Mouse (Mus musculus) CD4-positive helper T cell, adult 2 months (primary cell): Measurements from ENCODE around the gene Krt36.

ENCODE experiments used
- DNase-seq: peaks from one replicate; pipeline ENCODE4 v3.0.0-alpha.2; 2012; ENCODE audit warnings: low read depth, missing footprints, low spot score

Gene Krt36

DNA sequence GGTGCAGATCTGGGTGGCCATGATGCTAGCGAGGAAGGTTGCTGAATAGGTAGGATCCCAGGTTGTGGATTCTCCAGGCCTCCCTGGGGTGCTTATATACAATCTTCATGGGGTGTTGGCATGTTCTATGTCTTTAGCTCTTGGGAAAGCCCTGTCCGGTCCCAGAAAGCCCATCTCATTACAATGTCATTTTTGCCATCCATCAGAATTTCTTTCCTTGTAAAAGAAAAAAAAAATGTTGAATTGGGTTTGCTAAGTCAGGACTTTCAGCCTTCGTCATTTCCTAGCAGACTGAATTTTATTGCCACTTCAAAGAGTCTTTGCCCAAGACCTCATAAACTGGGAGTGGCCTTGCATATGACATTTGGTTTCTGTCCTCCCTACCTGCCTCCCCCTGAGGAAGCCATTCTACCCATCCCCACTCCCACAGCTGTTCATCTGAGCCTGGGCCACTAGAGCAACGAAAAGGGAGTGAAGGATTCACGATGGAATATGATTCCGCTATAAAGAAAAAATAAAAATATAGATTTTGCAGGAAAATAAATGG is at the start of gene Krt36:
TSS of gene Krt36 (minus strand) at position 51 of the 547 bp plus-strand sequence.
- no peak for DNase-seq

DNA sequence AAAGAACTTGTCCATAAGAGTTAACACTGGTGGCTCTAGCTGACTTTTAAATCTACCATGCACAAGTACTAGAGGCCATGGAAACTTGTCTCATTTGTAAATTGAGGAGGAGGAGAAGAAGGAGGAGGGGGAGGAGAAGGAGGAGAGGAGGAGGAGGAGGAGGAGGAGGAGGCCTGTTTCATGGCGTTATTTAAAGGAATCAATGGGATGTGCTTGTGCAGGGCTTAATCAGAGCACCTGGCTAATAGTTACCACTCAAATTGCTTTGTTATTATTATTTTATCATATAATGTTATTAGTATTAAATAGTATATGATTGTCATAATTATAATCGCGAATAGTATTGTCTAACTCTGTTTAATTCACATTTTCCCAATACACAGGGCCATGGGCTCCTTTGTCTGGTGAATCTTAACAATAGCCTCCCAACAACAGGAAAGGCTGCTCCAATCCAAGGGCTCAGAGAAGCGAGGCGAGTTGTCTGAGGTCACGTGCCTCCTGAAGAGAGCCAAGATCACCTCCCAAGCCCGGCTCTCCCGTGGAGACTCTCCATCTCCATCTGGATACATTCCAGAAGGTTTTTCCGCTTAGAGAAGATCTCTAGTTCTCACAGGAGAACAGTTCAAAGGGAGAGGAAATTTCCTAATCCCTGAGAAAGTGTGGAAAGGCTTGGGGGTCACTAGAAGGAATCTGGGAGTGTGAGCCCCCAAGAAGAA is 43.3 kb upstream of the Krt36 start, which contains the start of gene Krt19:
TSS of gene Krt19 (minus strand) at position 51 of the 716 bp plus-strand sequence.
- no peak for DNase-seq

DNA sequence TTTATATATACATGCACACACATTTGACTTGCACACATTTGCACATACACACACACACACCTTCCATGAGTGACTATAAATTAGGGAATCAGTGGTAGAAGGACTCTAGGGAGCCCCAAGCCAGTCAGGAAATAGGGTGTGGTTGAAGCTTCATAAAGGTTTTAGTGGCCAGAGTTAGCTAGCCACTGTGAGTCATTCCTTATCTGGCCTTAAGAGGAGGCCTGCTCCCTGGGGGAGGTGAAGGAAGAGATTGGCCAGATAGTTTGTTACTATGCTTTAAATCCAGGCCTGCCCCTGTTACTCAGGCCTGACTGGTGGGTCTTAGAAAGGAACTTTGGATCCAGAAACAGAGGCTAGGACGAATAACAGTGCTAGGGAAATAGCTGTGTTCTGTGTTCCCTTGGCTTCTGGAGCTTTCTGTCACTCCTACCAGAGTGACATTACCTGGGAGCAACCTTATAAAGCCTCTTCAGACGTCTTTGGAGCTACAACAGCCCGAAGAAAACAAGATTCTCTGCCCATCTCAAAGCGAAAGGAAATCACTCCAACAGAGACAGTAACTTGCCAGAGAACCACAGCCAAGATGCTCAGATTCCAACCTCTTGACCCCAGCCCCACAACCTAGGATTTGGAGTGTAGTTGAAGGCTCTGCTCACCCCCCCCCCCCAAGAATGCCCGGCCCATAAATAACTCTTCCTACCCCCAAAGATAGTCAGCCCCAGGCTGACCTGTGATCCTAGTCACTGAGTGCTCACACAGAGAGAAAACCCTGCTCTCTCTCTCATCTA is 42.3 kb upstream of the Krt36 start:
- DNase-seq = no peak

DNA sequence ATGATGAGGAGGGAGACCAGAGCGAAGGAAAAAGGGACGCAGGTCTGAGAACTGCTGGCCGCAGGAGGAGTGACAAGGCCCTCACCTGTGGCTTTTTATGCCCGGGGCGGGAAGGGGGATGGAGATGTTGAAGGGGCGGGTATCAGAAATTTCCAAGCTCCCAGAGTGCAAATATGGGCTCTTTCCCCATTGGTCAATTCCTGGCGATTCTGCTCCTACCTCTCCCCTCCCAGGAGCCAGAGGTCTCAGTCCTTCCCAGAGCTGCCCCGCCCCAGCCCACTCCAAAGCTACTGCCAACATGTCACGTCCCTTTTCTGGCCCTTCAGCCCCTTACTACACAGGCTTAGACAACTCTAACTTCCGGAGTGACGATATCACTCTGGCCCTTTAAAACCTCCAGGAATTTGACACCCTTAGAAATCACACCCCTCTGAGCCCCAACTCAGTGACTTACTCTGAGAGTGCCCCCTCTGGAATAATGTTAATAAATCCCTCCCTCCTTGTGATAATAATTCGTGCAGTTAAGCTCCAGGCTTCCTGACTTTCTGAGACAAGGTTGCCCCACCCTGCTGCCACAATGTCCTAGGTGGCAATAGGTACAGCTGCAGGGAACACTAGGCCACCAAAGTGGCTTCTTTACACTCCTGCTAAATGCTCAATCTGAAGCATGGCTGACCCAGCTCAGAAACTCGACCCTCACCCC is 40.6 kb upstream of the Krt36 start:
- no peak for DNase-seq

DNA sequence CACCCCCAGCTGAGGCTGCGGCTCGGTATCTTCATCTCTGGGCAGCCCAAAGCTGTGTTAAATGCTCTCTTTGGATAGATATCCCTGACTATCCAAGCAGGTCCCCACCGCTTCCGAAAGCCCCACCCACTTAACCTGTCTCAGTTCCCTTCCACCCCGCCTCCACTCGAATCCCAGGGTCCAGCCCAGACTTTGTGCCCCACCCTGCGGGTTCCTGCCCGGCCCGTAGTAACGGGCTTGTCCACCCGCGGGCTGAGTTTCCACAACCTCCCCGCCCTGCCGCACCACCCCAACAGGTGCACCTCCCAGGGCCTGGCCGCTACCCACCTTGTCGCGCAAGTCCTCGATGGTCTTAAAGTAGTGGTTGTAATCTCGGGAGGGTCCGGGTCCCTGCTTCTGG is 39.7 kb upstream of the Krt36 start:
- DNase-seq = no peak

DNA sequence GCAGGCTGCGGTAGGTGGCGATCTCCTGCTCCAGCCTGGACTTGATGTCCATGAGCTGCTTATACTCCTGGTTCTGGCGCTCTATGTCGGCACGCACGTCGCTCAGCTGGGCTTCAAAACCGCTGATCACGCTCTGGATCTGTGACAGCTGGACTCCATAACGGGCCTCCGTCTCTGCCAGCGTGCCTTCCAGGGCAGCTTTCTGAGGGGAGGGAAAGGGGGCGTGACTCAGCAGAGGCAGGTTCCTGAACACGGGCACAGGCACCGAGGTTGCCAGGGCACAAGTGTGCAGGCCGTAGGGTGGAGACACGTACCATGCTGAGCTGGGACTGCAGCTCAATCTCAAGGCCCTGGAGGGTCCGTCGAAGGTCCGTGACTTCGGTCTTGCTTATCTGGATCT is 35.5 kb upstream of the Krt36 start:
- no peak for DNase-seq

DNA sequence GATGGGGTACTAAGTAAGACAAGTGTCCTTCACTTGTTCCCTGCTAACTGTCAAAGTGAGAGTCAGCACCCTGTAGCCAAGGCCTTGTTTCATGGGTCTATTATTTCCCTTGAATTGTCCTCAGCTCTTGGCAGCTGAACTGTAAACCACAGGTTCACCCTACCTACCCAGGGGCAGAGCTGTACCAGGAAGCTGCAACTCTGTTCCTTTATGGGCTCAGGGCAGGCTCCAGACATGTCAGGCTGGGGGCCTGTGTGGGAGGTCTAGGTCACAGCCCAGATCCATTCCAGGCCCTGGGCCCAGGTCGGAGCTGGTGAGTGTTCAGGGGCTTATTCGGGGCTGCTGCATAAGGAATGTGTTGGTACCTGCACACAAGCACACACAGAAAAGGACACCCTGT is 34.0 kb upstream of the Krt36 start:
- no peak for DNase-seq

DNA sequence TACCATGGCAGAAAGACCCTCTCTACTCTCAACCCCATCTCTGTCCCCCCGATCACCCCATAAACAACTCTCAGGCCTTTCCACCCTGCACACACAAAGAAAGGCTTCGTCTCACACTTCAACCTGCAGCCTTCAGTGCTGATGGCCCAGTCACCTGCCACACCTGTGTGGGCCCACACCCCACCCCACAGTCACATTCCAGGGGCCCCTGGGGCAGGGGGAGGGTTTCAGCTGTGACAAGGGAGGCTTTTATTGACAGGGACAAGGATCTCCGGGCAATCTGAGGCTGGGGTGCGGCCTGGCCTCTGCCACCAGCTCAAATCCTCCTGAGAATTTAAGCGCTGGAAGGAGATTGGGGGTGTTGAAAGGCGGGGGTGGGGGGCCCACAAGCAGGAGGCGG is 33.4 kb upstream of the Krt36 start:
- DNase-seq = no peak

DNA sequence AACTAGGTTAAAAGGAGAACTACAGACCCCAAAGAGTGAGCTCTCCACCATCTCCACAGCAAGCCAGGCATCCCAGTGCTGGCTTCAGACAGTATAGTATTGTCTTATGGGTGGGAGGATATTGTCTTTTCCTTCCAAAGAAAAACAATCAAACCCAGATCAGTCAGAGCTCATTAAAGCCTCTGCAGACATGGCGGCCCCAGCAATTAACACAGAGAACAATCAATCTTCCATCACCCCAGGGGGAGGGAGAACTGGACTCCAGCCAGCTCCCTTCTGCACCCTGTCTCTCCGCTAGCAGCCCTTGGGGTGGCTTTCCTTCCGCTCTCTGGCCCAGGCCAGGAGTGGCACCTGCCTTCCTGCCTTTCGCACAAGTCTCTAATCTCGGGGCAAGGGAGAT is 32.3 kb upstream of the Krt36 start:
- no peak for DNase-seq

DNA sequence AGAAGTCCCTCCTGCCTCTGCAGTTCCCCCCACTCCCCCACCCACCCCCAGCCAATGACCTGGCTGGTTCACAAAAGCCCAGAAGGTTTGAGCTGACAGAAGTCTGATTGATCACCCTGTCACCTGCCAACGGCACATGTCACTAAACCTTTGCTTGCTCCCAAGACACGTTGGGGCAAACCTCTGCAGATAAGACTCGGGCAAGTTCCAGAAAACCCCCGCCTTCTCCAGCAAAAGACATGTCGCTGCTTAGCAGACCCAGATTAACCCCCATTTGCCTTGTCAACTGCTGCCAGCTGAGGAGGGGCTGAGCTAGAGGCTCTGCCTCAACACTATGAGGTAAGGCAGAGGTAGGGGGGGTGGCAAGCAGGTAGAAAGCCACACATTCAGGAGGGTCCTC is 31.1 kb upstream of the Krt36 start:
- DNase-seq = no peak

DNA sequence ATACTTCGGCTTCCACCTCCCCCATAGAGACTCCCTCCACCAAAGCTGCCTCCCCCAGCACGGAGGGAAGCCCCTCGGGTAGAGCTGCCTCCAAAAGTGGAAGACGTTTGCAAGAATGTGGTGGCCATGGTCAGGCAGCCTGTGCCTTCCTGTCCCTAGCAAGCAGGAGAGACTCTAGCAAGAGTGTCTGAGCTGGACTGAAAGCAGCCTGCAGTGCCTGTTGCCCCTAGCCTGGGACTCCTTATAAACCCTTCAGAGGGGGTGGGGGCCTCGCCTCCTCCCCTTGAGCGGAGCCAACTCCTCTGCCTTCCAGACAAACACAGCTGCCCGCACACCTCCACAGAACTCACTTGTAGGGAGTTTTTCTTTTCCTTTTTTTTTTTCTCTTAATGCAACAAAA is 30.3 kb upstream of the Krt36 start, which contains the start of gene Krt15:
TSS of gene Krt15 (minus strand) at position 198 of the 400 bp plus-strand sequence.
- no peak for DNase-seq

DNA sequence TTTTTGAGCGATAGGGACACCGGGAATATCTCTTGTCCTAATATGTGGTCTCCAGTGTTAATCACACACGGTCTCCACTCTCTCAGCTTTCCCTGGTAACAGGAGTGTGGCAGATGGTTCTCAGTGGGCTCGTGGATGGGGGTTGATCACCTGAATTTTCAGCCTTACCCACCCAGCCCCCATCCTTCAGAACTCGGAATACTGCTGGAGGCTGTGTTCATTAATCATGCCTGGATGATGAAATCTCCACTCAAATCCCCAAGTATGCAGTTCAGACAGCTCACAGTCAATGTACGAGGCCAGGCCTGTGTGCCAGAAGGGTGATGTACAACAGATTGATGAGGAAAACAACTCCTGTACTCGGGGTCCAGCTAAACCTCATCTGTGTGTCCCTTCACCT is 19.5 kb upstream of the Krt36 start:
- DNase-seq = no peak

DNA sequence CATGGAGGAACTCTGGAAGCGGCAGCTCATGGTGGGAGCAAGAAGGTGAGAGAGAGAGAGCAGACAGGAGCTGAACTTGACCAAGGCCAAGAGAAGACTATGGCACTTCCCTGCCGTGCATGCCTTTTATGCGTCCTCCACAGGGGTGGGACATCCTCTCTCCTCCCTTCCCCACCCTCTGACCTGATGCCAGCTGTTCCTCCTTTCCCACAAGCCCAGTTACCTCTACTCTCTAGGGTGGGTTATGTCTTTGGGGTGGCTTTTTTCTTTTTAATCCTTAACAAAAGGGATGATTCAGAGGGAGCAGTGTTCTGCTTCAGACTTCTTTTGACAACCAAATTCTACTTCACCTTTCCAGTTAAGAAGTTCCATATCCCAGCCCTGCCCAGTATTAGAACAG is 16.0 kb upstream of the Krt36 start, which contains the start of gene Krt13:
TSS of gene Krt13 (minus strand) at position 101 of the 400 bp plus-strand sequence.
- DNase-seq = no peak

DNA sequence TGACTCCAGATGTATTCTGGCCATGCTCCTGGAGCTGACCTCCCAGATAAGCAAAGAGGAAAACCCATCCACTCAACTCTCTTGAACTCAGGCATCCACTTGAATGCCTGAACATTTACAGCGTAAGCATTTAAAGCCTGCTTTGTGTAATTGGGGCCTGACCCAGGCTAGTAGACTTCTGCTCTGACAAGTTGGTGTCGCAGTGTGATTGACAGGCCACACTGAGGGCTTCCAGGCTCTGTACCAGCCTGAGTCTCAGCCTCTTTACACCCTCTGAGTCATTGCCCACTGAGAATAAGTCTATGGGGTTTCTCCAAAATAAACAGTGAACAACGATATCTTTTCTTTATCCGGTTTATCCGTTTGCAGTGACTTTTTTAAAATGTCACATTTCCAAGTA is 14.9 kb upstream of the Krt36 start:
- DNase-seq = no peak

DNA sequence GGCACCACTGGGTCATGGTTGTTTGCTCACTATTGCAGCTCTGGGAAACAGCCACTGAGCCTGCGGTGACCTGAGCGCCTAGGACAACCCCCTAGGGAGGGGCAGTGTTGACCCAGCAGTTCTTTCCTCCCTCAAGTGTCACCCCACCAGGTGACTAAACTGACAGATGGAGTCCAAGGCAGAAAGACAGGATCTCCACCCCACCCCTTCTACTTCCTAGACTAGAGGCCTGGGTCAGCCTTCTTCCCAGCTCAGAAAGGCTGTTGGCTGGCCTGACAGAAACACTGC is 8.3 kb upstream of the Krt36 start:
- DNase-seq = no peak

DNA sequence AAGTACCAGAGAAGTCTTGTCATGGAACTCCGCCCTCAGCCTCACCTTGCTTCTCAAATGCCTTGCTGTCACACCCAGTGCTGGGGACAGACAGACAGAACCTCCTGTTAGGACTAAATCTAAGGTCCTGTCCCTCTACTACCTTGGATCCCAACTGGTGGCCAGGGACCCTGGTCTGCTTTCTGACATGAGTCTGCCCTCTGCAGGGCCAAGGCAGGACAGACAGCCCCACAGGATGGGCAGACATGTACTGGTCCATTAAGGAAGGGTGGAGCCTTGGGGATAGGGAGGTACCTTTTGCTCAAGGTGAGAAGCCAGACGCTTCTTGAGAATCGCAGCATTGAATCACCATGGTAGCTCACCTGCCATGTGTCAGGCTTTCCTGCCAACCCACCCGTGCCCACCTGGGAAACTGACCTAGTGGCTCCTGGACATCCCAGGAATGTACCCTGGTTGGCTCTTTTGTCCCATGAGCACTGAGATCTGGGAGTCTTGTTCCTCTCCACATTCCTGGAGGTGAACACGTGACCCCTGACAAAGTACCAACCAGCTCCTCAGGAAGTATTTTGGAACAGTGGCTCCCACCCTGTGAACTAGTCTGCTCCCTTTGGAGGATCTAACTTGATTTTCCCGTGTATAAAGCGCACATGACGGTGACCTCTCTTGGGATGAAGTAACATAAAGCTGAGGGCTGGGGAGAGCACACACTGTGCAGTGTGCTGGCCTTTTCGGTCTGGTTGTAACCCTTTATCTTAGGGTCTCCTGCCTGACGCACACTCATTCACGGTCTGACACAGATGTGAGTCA is 7.7 kb upstream of the Krt36 start:
- no peak for DNase-seq

DNA sequence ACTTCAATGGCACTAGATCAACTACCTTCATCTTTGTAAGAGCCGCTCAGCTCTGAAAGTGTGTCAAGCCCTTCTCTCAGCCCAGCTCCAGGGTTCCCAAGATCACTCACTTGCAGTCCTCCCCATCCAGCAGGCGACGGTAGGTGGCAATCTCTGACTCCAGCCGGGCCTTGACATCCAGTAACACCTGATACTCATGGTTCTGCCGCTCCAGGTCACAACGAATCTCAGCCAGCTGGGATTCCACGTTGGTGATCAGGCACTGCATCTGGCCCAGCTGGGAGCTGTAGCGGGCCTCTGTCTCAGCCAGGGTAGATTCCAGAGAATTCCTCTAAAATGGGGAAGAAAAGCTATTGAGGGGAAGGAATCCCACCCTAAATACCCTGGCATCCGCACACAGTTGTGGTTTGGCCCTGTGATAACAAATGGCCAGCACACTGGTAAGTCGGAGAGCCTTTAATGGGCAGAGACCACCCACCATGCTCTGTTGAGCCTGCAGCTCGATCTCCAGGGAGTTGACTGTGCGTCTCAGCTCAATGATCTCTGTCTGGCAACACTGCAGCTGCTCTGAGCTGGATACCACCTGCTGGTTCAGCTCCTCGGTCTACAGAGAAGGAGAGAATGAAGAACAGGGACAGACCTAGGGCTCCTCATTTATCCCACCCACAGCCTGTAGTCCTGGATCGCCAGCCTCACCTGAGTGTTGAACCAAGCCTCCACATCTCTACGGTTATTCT is 2.6 kb downstream of the Krt36 start:
- DNase-seq = no peak

DNA sequence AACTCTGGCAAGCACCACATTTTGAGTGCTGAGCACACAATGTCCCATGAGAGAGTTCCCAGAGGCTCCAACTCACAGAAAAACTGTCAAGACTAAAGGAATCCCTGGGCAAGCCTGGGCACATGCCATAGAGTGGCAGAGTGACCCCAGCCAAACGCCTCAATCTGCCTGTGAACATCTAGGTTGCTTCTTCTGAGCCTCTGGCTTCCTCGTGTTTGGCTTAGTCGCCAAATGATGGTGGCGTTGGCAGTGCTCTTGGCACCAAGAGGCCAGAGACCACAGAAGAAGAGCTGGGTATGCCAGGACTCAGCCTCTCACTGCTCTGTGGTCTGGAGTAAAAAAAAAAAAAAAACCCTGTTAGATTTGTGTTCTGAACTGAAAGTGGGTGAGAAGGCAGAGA is 5.0 kb downstream of the Krt36 start:
- no peak for DNase-seq

DNA sequence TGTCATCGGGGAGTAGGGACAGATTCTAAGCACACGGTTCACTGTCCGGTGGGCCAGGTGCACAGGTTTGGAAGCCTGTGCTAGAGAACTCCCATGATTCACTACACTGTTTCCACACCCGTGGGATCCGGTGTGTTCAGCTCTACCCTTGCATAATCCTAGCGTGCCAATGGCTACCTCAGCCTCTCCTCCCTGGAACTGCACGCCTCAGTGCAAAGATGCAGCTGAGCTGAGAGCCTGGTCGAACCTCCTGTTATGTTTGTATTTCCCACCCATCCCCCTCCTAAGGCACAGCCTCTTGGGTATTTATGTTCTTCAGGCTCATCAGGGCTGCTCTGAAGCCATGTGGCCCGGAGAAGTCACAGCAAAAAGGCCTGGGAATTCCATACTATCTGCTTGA is 7.6 kb downstream of the Krt36 start:
- no peak for DNase-seq

DNA sequence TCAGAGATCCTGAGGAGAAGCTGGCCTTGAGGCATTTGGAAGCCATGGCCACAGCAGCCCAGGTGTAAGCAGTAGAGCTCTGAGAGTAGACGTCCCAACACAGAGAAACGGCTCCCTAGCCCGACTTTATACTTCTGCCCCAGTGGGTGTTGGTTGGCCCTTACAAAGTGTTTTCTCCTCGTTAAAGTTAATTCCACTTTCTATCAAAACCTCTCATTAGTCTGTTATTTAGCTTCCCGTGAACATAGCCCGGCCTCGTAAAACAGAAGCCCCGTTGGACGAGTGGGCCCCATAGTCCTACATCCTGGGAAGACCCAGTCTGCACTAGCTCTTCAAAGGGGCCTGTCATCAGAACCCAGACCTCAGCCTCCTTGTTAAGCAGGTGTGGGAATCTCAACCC is 9.3 kb downstream of the Krt36 start, which contains the start of gene Krt35:
TSS of gene Krt35 (minus strand) at position 101 of the 400 bp plus-strand sequence.
- no peak for DNase-seq
